10 mouse cellular contexts compared by ENCODE assay signal in the genomic region with DNA sequence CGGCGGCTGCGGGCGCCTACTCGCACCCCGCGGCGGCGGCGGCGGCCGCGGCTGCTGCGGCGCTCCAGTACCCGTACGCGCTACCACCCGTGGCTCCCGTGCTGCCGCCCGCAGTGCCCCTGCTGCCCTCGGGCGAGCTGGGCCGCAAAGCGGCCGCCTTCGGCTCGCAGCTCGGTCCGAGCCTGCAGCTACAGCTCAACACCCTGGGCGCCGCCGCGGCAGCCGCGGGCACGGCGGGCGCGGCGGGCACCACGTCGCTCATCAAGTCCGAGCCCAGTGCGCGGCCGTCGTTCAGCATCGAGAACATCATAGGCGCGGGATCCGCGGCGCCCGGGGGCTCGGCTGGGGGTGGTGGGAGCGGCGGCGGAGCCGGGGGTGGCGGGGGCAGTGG. TPM values are rescaled to one million over a fixed set of nuclear protein-coding genes. Genes with fewer than 3 reads are reported as not detected.
DNase-seq lines count a peak whose midpoint lies in the region; ATAC-seq lines count a peak whose summit lies in the region.
"Had no signal": no experiment of that assay in that cellular context is flagged by ENCODE, and none has a peak within 500 bp of the region (broad histone marks: within the 10 kb centered on the region; RNA-seq: fewer than 3 reads in every experiment).

No protein-coding gene starts in this region.

- no peak for DNase-seq in kidney, adult 11 months
- DNase-seq in layer of hippocampus, adult 9-10 months (ENCODE audit: low spot score), result no peak
- no peak for DNase-seq in frontal cortex, adult 2 months (ENCODE audit: extremely low spot score in 1 of 2, low spot score in 1 of 2)

- peak overlapping the region; percentile 39 for H3K4me2 ChIP-seq in kidney, embryonic 14.5 days (replicated peaks; ENCODE audit: low read depth, low read length)
- H3K4me2 ChIP-seq in embryonic facial prominence, embryonic 12.5 days (replicated peaks), result peak overlapping the region; percentile 44
- H3K4me2 ChIP-seq in intestine, embryonic 15.5 days (replicated peaks), result peak overlapping the region; percentile 65
- peak overlapping the region; percentile 57 for H3K4me2 ChIP-seq in neural tube, embryonic 12.5 days (replicated peaks)

- H3K4me3 ChIP-seq in kidney, embryonic 14.5 days (ENCODE audit: low read length), result peak overlapping the region; percentile 27
- peak overlapping the region; percentile 33 for H3K4me3 ChIP-seq in embryonic facial prominence, embryonic 12.5 days
- peak overlapping the region; percentile 40 for H3K4me3 ChIP-seq in intestine, embryonic 15.5 days (replicated peaks)
- peak overlapping the region; percentile 46 for H3K4me3 ChIP-seq in neural tube, embryonic 12.5 days
- H3K4me3 ChIP-seq: myocyte had no signal

- peaks cover 10% of the 10 kb centered on the region; the same call in 1 of the 2 replicates for H3K4me1 ChIP-seq in kidney, embryonic 14.5 days (ENCODE audit: control insufficient read depth, insufficient read depth, low read length)
- peaks cover 11% of the 10 kb centered on the region for H3K4me1 ChIP-seq in embryonic facial prominence, embryonic 12.5 days
- peaks cover 27% of the 10 kb centered on the region for H3K4me1 ChIP-seq in intestine, embryonic 15.5 days (replicated peaks)
- peaks cover 18% of the 10 kb centered on the region; the same call in 1 of the 2 replicates for H3K4me1 ChIP-seq in neural tube, embryonic 12.5 days

- H3K9ac ChIP-seq in kidney, embryonic 14.5 days (ENCODE audit: low read depth, low read length), result no peak overlapping the region
- H3K9ac ChIP-seq in embryonic facial prominence, embryonic 12.5 days, result peak overlapping the region; percentile 33; the same call in 1 of the 2 replicates
- H3K9ac ChIP-seq in intestine, embryonic 15.5 days, result no peak overlapping the region
- H3K9ac ChIP-seq in neural tube, embryonic 12.5 days, result peak overlapping the region; percentile 70

- no peaks in the 10 kb centered on the region for H3K9me3 ChIP-seq in kidney, embryonic 14.5 days (ENCODE audit: control insufficient read depth, low read length)
- no peaks in the 10 kb centered on the region for H3K9me3 ChIP-seq in embryonic facial prominence, embryonic 12.5 days
- no peaks in the 10 kb centered on the region for H3K9me3 ChIP-seq in intestine, embryonic 15.5 days
- no peaks in the 10 kb centered on the region for H3K9me3 ChIP-seq in neural tube, embryonic 12.5 days

- ATAC-seq in kidney, embryonic 14.5 days (ENCODE audit: low FRiP score, low TSS enrichment), result no peak
- ATAC-seq in embryonic facial prominence, embryonic 12.5 days (ENCODE audit: insufficient number of reproducible peaks, insufficient read depth, low FRiP score, low TSS enrichment), result no peak
- peak; percentile 14; the same call in 1 of the 2 replicates for ATAC-seq in intestine, embryonic 15.5 days
- no peak for ATAC-seq in neural tube, embryonic 12.5 days (ENCODE audit: low FRiP score, low read depth)
- no peak for ATAC-seq in monocyte, adult 5-6 weeks (replicated peaks; ENCODE audit: insufficient number of reproducible peaks, low FRiP score, low TSS enrichment, poor library complexity, severe bottlenecking)
- ATAC-seq: Patski had no signal

- H3K27me3 ChIP-seq in kidney, embryonic 14.5 days (ENCODE audit: control insufficient read depth, insufficient read depth, low read length), result peaks cover 87% of the 10 kb centered on the region
- H3K27me3 ChIP-seq in embryonic facial prominence, embryonic 12.5 days, result peaks cover 69% of the 10 kb centered on the region
- peaks cover 80% of the 10 kb centered on the region for H3K27me3 ChIP-seq in intestine, embryonic 15.5 days (replicated peaks)
- H3K27me3 ChIP-seq in neural tube, embryonic 12.5 days (replicated peaks), result peaks cover 81% of the 10 kb centered on the region
- H3K27me3 ChIP-seq: Patski had no signal

- H3K27ac ChIP-seq in kidney, embryonic 14.5 days (ENCODE audit: low read depth, low read length), result no peak overlapping the region
- H3K27ac ChIP-seq in embryonic facial prominence, embryonic 12.5 days, result no peak overlapping the region
- no peak overlapping the region for H3K27ac ChIP-seq in intestine, embryonic 15.5 days
- peak overlapping the region; percentile 32; the same call in 1 of the 2 replicates for H3K27ac ChIP-seq in neural tube, embryonic 12.5 days

- under 1% methylated on average over 37 of the region's 62 CpGs for whole genome bisulfite sequencing in kidney, embryonic 14.5 days
- under 1% methylated on average over 57 of the region's 62 CpGs for WGBS in embryonic facial prominence, embryonic 12.5 days
- 2% methylated on average over 62 of the region's 62 CpGs for WGBS in intestine, embryonic 15.5 days
- under 1% methylated on average over 58 of the region's 62 CpGs for WGBS in neural tube, embryonic 12.5 days

- H3K36me3 ChIP-seq in kidney, embryonic 14.5 days (ENCODE audit: control insufficient read depth, insufficient read depth, low read length), result no peaks in the 10 kb centered on the region
- H3K36me3 ChIP-seq in embryonic facial prominence, embryonic 12.5 days, result no peaks in the 10 kb centered on the region
- H3K36me3 ChIP-seq in intestine, embryonic 15.5 days, result no peaks in the 10 kb centered on the region
- no peaks in the 10 kb centered on the region for H3K36me3 ChIP-seq in neural tube, embryonic 12.5 days

RNA-seq across cellular contexts. Expression of a gene that starts 1.3 kb away (rescaled TPM):
- not detected in 2 replicates for polyA plus RNA-seq in kidney, embryonic 14.5 days (2014; fragmentation: Nextera tagmentation; extraction: Ambion mirVana)
- 2.1 TPM in 2 replicates for polyA plus RNA-seq in embryonic facial prominence, embryonic 12.5 days (2016; fragmentation: Nextera tagmentation; extraction: Ambion mirVana)
- polyA plus RNA-seq in intestine, embryonic 15.5 days (2015; fragmentation: Nextera tagmentation; extraction: Ambion mirVana), result 0.83 and 1.3 TPM in 2 replicates
- 8.9 and 9.3 TPM in 2 replicates for polyA plus RNA-seq in neural tube, embryonic 12.5 days (2016; fragmentation: Nextera tagmentation; extraction: Ambion mirVana)
- 3.4 and 4.3 TPM in 2 replicates for polyA plus RNA-seq in frontal cortex, adult 2 months (2012; rRNA removed)
- not detected in 3 replicates for total RNA-seq in monocyte, adult 5-6 weeks (2017)
- polyA plus RNA-seq: myocyte, Patski had no signal

RNA-seq across cellular contexts. Expression of a gene that starts 58.0 kb away (rescaled TPM):
- 27.2 and 34.1 TPM in 2 replicates for polyA plus RNA-seq in kidney, embryonic 14.5 days (2014; fragmentation: Nextera tagmentation; extraction: Ambion mirVana)
- 23.2 and 23.9 TPM in 2 replicates for polyA plus RNA-seq in embryonic facial prominence, embryonic 12.5 days (2016; fragmentation: Nextera tagmentation; extraction: Ambion mirVana)
- 19.5 and 24.6 TPM in 2 replicates for polyA plus RNA-seq in intestine, embryonic 15.5 days (2015; fragmentation: Nextera tagmentation; extraction: Ambion mirVana)
- 13.4 and 13.7 TPM in 2 replicates for polyA plus RNA-seq in neural tube, embryonic 12.5 days (2016; fragmentation: Nextera tagmentation; extraction: Ambion mirVana)
- 12.6 and 13.3 TPM in 2 replicates for polyA plus RNA-seq in frontal cortex, adult 2 months (2012; rRNA removed)
- 4.4 to 9.5 TPM (median 4.9 TPM) in 3 replicates for total RNA-seq in monocyte, adult 5-6 weeks (2017)

Comparison
In these comparisons a context has a peak if more than half of its experiments do, and no peak if none do; other contexts are left out.
1. H3K9ac ChIP-seq: peak in embryonic facial prominence, embryonic 12.5 days (single experiment) and neural tube, embryonic 12.5 days (single experiment); none in kidney, embryonic 14.5 days (single experiment) and intestine, embryonic 15.5 days (single experiment).
2. Peak in every context shown above with its lines, with median percentiles within 50 percentile points of each other: H3K4me2 ChIP-seq and H3K4me3 ChIP-seq.